Mouse (Mus musculus) lung, embryonic 15.5 days (tissue): ENCODE results near the gene Trim15. TPM values are rescaled to one million over a fixed set of nuclear protein-coding genes. Genes with fewer than 3 reads are reported as not detected.

Source experiments
- ATAC-seq: fragments of 200-750 bp; cut with Nextera tagmentation; 2 replicates; pipeline ENCODE4 v1.8.0; 2017; ENCODE audit warnings: moderate number of reproducible peaks, borderline replicate concordance; ENCODE audit not compliant: low FRiP score, low TSS enrichment; ENCODE audit errors: extremely low read depth
- H3K27ac ChIP-seq: fragments of 300-500 bp; sonication (generic); 2 replicates; pipeline ENCODE4 v1.5.1; 2015; ENCODE audit warnings: moderate library complexity, mild to moderate bottlenecking, inconsistent platforms
- H3K27me3 ChIP-seq: fragments of 300-500 bp; sonication (generic); 2 replicates; pipeline ENCODE4 v1.6.1; 2015; ENCODE audit warnings: inconsistent platforms
- H3K36me3 ChIP-seq: fragments of 300-500 bp; sonication (generic); 2 replicates; pipeline ENCODE4 v1.6.1; 2015; ENCODE audit warnings: inconsistent platforms
- H3K4me1 ChIP-seq: fragments of 300-500 bp; sonication (generic); 2 replicates; pipeline ENCODE4 v1.6.1; 2015; ENCODE audit warnings: inconsistent platforms
- H3K4me2 ChIP-seq: fragments of 300-500 bp; sonication (generic); 2 replicates; pipeline ENCODE4 v1.6.1; 2015; ENCODE audit warnings: inconsistent platforms, mild to moderate bottlenecking, moderate library complexity
- H3K4me3 ChIP-seq: fragments of 300-500 bp; sonication (generic); 2 replicates; pipeline ENCODE4 v1.5.1; 2015; ENCODE audit warnings: mild to moderate bottlenecking, inconsistent platforms
- H3K9ac ChIP-seq: fragments of 300-500 bp; sonication (generic); 2 replicates; pipeline ENCODE4 v1.6.1; 2015; ENCODE audit warnings: inconsistent platforms
- H3K9me3 ChIP-seq: fragments of 300-500 bp; sonication (generic); 2 replicates; pipeline ENCODE4 v1.6.1; 2016; ENCODE audit warnings: inconsistent platforms
- WGBS: fragments of 180-500 bp; shearing (Covaris S2); methylation state at CpG from one replicate; pipeline ENCODE4 v1.1.7; 2015; 5-methylcytosine and 5-hydroxymethylcytosine counted together
- polyA plus RNA-seq: library from polyadenylated mRNA; unstranded; fragments of >200 nt; fragmentation: Nextera tagmentation; extraction: Ambion mirVana; gene quantifications from 2 replicates; pipeline ENCODE4 v1.2.1, GENCODE M21; 2015

The Trim15 gene
- polyA plus RNA-seq, 1 experiment from 2014 or later, result 0.14 TPM

DNA sequence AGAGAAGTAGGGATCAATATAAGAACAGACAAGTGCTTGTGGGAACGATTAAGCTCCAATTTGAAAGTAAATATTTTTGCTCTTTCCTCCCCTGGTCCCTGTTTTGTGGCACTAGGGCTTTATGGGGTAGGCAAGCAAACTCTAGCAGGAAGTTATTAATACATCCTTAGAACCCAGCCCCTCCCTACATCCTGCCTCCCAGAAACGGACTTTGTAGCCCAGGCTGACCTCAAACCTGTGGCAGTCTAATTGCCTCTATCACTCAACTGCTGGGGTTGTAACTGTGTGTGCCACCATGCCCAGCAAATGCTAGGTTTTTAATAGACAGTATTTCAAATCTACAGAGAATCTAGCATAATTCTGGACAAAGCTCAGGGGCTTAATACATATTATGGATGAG is 5.3 kb downstream of the Trim15 start:
- no peak for ATAC-seq
- 40% methylated on average over 2 of the region's 2 CpGs for WGBS
- H3K4me2 ChIP-seq, result no peak overlapping the region
- H3K4me1 ChIP-seq, result no peaks in the 10 kb centered on the region
- no peaks in the 10 kb centered on the region for H3K9me3 ChIP-seq
- peaks cover 19% of the 10 kb centered on the region for H3K27me3 ChIP-seq
- peaks cover 23% of the 10 kb centered on the region for H3K36me3 ChIP-seq
- H3K4me3 ChIP-seq, result no peak overlapping the region
- H3K27ac ChIP-seq, result no peak overlapping the region
- H3K9ac ChIP-seq, result no peak overlapping the region

GRCm38 (mm10) chr17:36858181-36858580 is 8.8 kb downstream of the Trim15 start:
- Histone ChIP-seq H3K9ac (no peak overlapping the region), H3K36me3 (peaks cover 50% of the 10 kb centered on the region), H3K27me3 (no peaks in the 10 kb centered on the region), H3K4me2 (no peak overlapping the region), H3K4me1 (no peaks in the 10 kb centered on the region), H3K27ac (no peak overlapping the region), H3K4me3 (no peak overlapping the region), H3K9me3 (no peaks in the 10 kb centered on the region)
- WGBS, result 89% methylated on average over 3 of the region's 3 CpGs
- no peak for ATAC-seq

DNA sequence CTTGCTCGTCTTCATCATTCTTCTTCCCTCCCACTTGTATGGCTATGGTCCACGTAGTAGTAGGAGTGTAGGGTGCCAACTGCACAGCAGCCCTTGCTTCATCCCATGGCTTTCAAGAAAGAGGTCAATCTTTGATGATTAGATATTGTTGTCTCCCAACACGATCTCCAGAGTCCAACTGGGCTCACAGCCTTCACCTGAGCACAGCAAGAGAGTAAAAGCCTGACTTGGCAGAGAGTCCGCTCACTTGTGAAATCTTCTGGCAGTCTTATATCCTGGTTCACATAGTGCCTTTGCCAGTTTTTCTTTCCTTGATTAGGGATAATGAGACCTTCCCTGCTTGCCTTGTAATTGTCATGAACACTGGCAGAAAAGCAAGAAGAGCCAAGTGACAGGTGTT is 10.8 kb downstream of the Trim15 start:
- H3K9me3 ChIP-seq, result no peaks in the 10 kb centered on the region
- H3K4me1 ChIP-seq, result 0 out of 2 replicates have a peak, but pooled peaks cover 2% of the 10 kb centered on the region
- WGBS, result 92% methylated on average over 4 of the region's 4 CpGs
- H3K9ac ChIP-seq, result no peak overlapping the region
- no peak overlapping the region for H3K4me2 ChIP-seq
- no peak overlapping the region for H3K27ac ChIP-seq
- no peak for ATAC-seq
- peaks cover 61% of the 10 kb centered on the region for H3K36me3 ChIP-seq
- H3K27me3 ChIP-seq, result no peaks in the 10 kb centered on the region
- H3K4me3 ChIP-seq, result no peak overlapping the region

DNA sequence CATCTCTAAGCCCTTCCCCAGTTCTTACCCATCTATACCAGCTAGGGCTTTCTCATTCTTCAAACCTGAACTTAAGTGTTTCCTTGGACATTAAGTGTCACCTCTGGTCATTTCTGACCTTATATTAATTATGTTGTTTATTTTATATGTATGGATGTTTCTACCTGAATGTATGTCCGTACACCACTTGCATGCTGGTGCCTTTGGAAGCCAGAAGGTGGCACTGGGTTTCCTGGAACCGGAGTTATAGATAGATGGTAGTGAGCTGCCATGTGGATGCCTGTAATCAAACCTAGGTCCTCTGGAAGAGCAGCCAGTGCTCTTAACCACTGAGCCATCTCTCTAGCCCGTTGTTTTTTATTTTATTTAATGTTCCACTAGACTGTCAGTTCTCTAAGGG is 11.5 kb downstream of the Trim15 start:
- 88% methylated on average over 3 of the region's 3 CpGs for WGBS
- Histone ChIP-seq H3K36me3 (peaks cover 63% of the 10 kb centered on the region), H3K27ac (no peak overlapping the region), H3K4me3 (no peak overlapping the region), H3K9ac (no peak overlapping the region), H3K9me3 (no peaks in the 10 kb centered on the region), H3K4me2 (no peak overlapping the region), H3K27me3 (no peaks in the 10 kb centered on the region), H3K4me1 (0 out of 2 replicates have a peak, but pooled peaks cover 5% of the 10 kb centered on the region)
- no peak for ATAC-seq

DNA sequence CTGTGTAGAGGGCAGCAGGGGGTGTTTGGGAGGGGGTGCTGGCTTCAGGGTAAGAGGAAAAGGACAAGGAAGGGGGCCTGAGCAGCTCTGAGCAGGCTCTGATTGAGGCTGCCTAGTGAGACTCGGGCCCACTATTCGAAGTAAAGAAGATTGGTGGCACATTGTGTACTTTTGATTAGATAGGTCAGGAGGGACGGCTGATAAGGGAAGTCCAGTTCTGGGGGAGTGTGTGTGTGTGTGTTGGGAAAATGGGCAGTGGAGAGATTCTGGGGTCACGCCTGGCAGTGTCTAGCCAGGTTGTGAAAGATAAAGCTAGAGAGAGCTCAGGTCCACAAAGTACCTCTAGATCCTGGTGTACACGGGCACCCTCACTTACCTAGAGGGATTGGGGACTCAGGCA is 15.4 kb downstream of the Trim15 start:
- Histone ChIP-seq H3K9ac (no peak overlapping the region), H3K4me1 (0 out of 2 replicates have a peak, but pooled peaks cover 9% of the 10 kb centered on the region), H3K9me3 (no peaks in the 10 kb centered on the region), H3K27me3 (no peaks in the 10 kb centered on the region), H3K4me2 (no peak overlapping the region), H3K4me3 (no peak overlapping the region), H3K27ac (no peak overlapping the region), H3K36me3 (peaks cover 39% of the 10 kb centered on the region)
- no peak for ATAC-seq
- 53% methylated on average over 5 of the region's 5 CpGs for WGBS

DNA sequence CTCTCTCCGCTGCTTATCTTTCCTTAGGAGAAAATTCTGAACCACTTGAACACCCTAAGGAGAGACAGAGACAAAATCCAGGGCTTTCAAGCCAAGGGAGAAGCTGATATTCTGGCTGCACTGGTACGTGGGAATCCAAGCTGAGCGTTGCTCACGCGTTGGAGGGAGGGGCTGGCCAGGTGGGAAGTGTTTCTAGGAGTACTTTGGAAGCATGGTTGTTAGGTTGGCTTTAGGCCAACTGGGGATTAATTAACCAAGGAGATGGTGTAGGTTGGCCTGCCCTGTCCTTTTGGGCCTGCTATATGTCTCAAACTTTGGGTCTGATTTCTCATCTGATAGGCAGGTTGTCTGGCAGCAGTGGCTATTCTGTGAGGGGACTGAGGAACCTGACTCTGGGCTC is 15.8 kb downstream of the Trim15 start:
- no peak overlapping the region for H3K4me2 ChIP-seq
- H3K27ac ChIP-seq, result no peak overlapping the region
- H3K4me1 ChIP-seq, result 0 out of 2 replicates have a peak, but pooled peaks cover 9% of the 10 kb centered on the region
- ATAC-seq, result no peak
- no peak overlapping the region for H3K4me3 ChIP-seq
- no peaks in the 10 kb centered on the region for H3K27me3 ChIP-seq
- H3K36me3 ChIP-seq, result peaks cover 35% of the 10 kb centered on the region
- 60% methylated on average over 5 of the region's 5 CpGs for WGBS
- no peak overlapping the region for H3K9ac ChIP-seq
- H3K9me3 ChIP-seq, result no peaks in the 10 kb centered on the region

- 0 out of 2 replicates have a peak, but pooled peaks cover 9% of the 10 kb centered on the region for H3K4me1 ChIP-seq
- no peak overlapping the region for H3K9ac ChIP-seq
- H3K36me3 ChIP-seq, result peaks cover 26% of the 10 kb centered on the region
- 83% methylated on average over 2 of the region's 2 CpGs for WGBS
- H3K9me3 ChIP-seq, result no peaks in the 10 kb centered on the region
- no peak for ATAC-seq
- no peaks in the 10 kb centered on the region for H3K27me3 ChIP-seq
- no peak overlapping the region for H3K4me3 ChIP-seq
- H3K4me2 ChIP-seq, result no peak overlapping the region
- no peak overlapping the region for H3K27ac ChIP-seq
These were observed 17.0 kb downstream of the Trim15 start for GRCm38 (mm10) chr17:36849992-36850391.

DNA sequence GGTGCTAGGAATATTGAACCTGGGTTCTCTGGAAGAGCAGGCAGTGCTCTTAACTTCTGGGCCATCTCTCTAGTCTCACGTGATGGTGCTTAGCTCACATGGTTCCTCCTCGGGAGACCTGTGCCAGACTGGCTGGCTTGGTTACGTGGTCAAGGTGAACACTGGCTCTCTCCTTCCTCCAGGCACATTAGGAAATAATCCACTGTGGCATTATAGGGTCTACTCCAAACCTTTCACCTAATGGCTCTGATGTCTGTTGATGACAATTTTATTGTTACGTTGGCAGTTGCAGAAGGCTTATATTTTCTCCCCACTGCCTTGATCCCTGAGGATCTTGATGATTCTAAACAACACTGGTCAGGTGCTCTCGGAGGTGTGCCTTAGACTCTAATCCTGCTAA is 18.1 kb downstream of the Trim15 start:
- H3K9ac ChIP-seq, result no peak overlapping the region
- H3K27me3 ChIP-seq, result no peaks in the 10 kb centered on the region
- no peak for ATAC-seq
- no peak overlapping the region for H3K4me3 ChIP-seq
- H3K4me2 ChIP-seq, result no peak overlapping the region
- H3K36me3 ChIP-seq, result peaks cover 19% of the 10 kb centered on the region
- no peaks in the 10 kb centered on the region for H3K9me3 ChIP-seq
- H3K27ac ChIP-seq, result no peak overlapping the region
- 81% methylated on average over 5 of the region's 5 CpGs for WGBS
- H3K4me1 ChIP-seq, result 0 out of 2 replicates have a peak, but pooled peaks cover 9% of the 10 kb centered on the region

GRCm38 (mm10) chr17:36844725-36845124 is 22.3 kb downstream of the Trim15 start:
- Histone ChIP-seq H3K4me1 (0 out of 2 replicates have a peak, but pooled peaks cover under 1% of the 10 kb centered on the region), H3K9ac (no peak overlapping the region), H3K9me3 (no peaks in the 10 kb centered on the region), H3K27me3 (no peaks in the 10 kb centered on the region), H3K27ac (no peak overlapping the region), H3K4me2 (no peak overlapping the region), H3K36me3 (no peaks in the 10 kb centered on the region), H3K4me3 (no peak overlapping the region)
- 32% methylated on average over 1 of the region's 1 CpGs for WGBS
- peak; percentile 65; the same call in 1 of the 2 replicates for ATAC-seq

DNA sequence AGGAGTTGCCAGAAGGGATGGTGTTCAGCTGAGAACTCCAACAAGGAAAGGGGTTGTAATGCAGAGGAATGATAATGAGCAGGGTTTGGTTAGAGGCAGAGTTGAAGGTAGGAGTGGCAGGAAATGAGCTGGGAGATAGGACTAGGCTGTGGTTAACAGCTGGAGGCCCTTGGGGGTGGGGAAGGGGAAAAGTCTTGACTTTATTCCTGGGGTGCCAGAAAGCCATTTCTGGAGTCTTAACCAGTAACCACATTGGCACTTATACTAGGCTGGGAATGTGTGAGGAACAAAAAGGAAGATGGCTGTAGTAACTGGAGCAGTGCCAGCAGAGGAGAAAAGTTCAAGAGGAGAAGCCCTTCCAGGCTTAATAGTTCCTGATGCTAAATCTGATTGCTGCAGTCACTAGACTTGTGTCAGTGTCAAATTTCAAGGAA is 22.7 kb downstream of the Trim15 start:
- H3K27ac ChIP-seq, result no peak overlapping the region

GRCm38 (mm10) chr17:36843696-36844095 is 23.3 kb downstream of the Trim15 start:
- Histone ChIP-seq H3K4me3 (no peak overlapping the region), H3K27ac (no peak overlapping the region), H3K9me3 (no peaks in the 10 kb centered on the region), H3K4me1 (no peaks in the 10 kb centered on the region), H3K4me2 (no peak overlapping the region), H3K36me3 (0 out of 2 replicates have a peak, but pooled peaks cover 2% of the 10 kb centered on the region), H3K27me3 (no peaks in the 10 kb centered on the region), H3K9ac (no peak overlapping the region)
- 78% methylated on average over 7 of the region's 7 CpGs for WGBS
- no peak for ATAC-seq

More for the DNA sequence above, 22.7 kb downstream of the Trim15 start:
- Histone ChIP-seq H3K4me1 (no peaks in the 10 kb centered on the region), H3K27me3 (no peaks in the 10 kb centered on the region), H3K9me3 (no peaks in the 10 kb centered on the region), H3K4me3 (no peak overlapping the region), H3K9ac (no peak overlapping the region), H3K4me2 (no peak overlapping the region), H3K36me3 (no peaks in the 10 kb centered on the region)
- no peak for ATAC-seq

DNA sequence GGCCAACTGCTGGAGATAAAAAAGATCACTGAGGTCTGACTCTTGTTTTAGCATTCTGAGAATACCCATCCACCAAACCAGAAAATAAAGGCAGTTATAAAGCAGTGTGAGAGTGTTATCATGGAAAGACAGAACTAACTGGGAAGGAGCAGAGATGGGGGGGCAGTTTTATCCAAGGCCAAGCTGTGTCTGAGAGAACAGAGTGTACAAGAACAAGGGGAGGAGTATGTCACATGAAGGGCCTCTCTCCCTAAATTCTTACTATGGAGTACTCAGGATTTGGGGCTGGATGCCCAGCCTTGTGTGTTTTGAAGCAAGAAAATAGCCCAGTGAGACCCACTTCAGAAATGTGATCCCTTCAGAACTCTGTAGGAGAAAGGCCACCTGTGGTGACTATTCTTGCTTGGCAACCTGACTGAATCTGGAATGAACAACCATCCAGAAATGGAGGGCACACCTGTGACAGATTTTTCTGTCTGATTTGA is 26.0 kb downstream of the Trim15 start:
- no peak for ATAC-seq
- Histone ChIP-seq H3K27me3 (no peaks in the 10 kb centered on the region), H3K9ac (no peak overlapping the region), H3K9me3 (no peaks in the 10 kb centered on the region), H3K4me1 (peaks cover 17% of the 10 kb centered on the region), H3K4me3 (no peak overlapping the region), H3K27ac (no peak overlapping the region), H3K4me2 (no peak overlapping the region), H3K36me3 (0 out of 2 replicates have a peak, but pooled peaks cover 2% of the 10 kb centered on the region)

DNA sequence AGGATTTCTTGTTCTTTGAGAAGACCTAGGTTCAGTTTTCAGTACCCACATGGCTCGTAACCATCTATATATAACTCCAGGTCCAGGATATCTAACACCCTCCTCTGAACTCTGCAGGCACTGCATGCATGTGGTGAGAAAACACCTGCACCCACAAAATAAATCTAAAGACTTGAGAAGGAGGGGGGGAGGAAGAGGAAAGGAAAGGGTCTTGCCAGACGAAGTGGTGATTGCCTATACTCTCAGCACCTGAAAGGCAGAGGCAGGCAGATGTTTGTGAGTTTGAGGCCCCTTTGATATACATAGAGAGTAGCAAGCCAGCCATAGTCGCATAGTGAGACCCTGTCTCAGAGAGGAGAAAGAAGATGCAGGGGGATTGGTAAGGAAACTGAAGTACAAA is 27.1 kb downstream of the Trim15 start:
- H3K27ac ChIP-seq, result no peak overlapping the region
- no peak overlapping the region for H3K9ac ChIP-seq
- H3K9me3 ChIP-seq, result no peaks in the 10 kb centered on the region
- 80% methylated on average over 3 of the region's 3 CpGs for WGBS
- no peaks in the 10 kb centered on the region for H3K27me3 ChIP-seq
- H3K4me3 ChIP-seq, result no peak overlapping the region
- 0 out of 2 replicates have a peak, but pooled peaks cover 2% of the 10 kb centered on the region for H3K36me3 ChIP-seq
- peaks cover 20% of the 10 kb centered on the region for H3K4me1 ChIP-seq
- no peak overlapping the region for H3K4me2 ChIP-seq
- no peak for ATAC-seq
